Mouse (Mus musculus) ES-E14 (cell line): ENCODE measurements around the gene Tpd52l1.

ENCODE experiments used
- CHD2 ChIP-seq: IDR thresholded peaks from 2 replicates; pipeline ENCODE4 v1.6.1; 2014; ENCODE audit warnings: mild to moderate bottlenecking, low read depth, low read length, inconsistent platforms
- HCFC1 ChIP-seq: IDR thresholded peaks from 2 replicates; pipeline ENCODE4 v1.6.1; 2012; ENCODE audit warnings: low read length, inconsistent platforms, borderline replicate concordance; ENCODE audit not compliant: insufficient read depth
- MAFK ChIP-seq: IDR thresholded peaks from 2 replicates; pipeline ENCODE4 v1.6.1; 2014; ENCODE audit warnings: mild to moderate bottlenecking, low read depth, low read length, inconsistent platforms; ENCODE audit not compliant: insufficient read depth
- ZC3H11A ChIP-seq: IDR thresholded peaks from 2 replicates; pipeline ENCODE4 v1.6.1; 2012; ENCODE audit warnings: low read depth, mild to moderate bottlenecking, inconsistent platforms, low read length, borderline replicate concordance
- ZNF384 ChIP-seq: IDR thresholded peaks from 2 replicates; pipeline ENCODE4 v1.6.1; 2012; ENCODE audit warnings: low read depth, low read length, inconsistent platforms

DNA sequence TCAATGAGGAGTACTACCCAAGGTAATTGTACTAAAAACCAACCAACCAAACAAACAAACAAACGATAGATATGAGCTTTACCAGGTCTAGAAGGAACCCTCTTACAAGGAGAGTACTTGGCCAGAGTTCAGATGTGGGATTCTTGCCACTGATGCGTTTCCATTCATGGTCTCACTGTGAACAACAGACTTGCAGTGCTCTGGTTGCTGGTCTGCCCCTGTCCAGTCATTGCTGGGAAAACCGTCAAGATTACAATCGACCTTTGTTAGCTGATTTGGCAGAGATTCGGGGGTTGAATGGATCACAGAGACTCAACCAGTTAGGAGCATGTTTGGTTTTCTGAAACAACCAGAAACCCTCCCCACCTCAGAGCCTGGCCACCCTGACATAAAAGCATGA is 150.1 kb downstream of the Tpd52l1 start:
- TF ChIP-seq ZC3H11A (no peak), CHD2 (no peak), HCFC1 (no peak), ZNF384 (no peak), MAFK (no peak)
